Mouse (Mus musculus): ENCODE measurements around the gene Oxld1. TPM values are rescaled to one million over a fixed set of nuclear protein-coding genes. Genes with fewer than 3 reads are reported as not detected.

The Oxld1 gene
- 54.3 and 83.5 TPM in 2 replicates for polyA plus RNA-seq (2015; fragmentation: Nextera tagmentation; extraction: Ambion mirVana)

GRCm38 (mm10) chr11:120457772-120458751 lies at the start of gene Oxld1, which contains the start of gene Ccdc137:
Gene Oxld1 (minus strand): TSS chr11:120458068.
Gene Ccdc137 (plus strand): TSS chr11:120458115.

GRCm38 (mm10) chr11:120491317-120492023 lies 33.6 kb upstream of the Oxld1 start, which contains the start of gene Slc25a10:
Gene Slc25a10 (plus strand): TSS chr11:120491840.

GRCm38 (mm10) chr11:120484265-120484981 lies 26.6 kb upstream of the Oxld1 start, which contains the start of gene Mrpl12:
Gene Mrpl12 (plus strand): TSS chr11:120484613.

GRCm38 (mm10) chr11:120467051-120467735 lies 9.3 kb upstream of the Oxld1 start, which contains the start of gene Arl16:
Gene Arl16 (minus strand): TSS chr11:120467607.

GRCm38 (mm10) chr11:120453306-120453705 lies 4.6 kb downstream of the Oxld1 start, which contains the start of gene Pde6g:
Gene Pde6g (minus strand): TSS chr11:120453500.

GRCm38 (mm10) chr11:120442344-120442743 lies 15.5 kb downstream of the Oxld1 start, which contains the start of gene Tspan10:
Gene Tspan10 (plus strand): TSS chr11:120442644.

GRCm38 (mm10) chr11:120437152-120437856 lies 20.6 kb downstream of the Oxld1 start, which contains the start of gene Nploc4:
Gene Nploc4 (minus strand): TSS chr11:120437708.

Other genes with a start within 250 kb of the Oxld1 start
- 4.2 TPM in 2 replicates for gene Bahcc1, start 225.1 kb downstream of the Oxld1 start, polyA plus RNA-seq (2015; fragmentation: Nextera tagmentation; extraction: Ambion mirVana)
- 924 and 1,111 TPM in 2 replicates for gene Actg1, start 109.5 kb downstream of the Oxld1 start, polyA plus RNA-seq (2015; fragmentation: Nextera tagmentation; extraction: Ambion mirVana)
- 0.49 and 0.69 TPM in 2 replicates for gene Fscn2, start 96.5 kb downstream of the Oxld1 start, polyA plus RNA-seq (2015; fragmentation: Nextera tagmentation; extraction: Ambion mirVana)
- gene Faap100, start 79.3 kb downstream of the Oxld1 start, polyA plus RNA-seq (2015; fragmentation: Nextera tagmentation; extraction: Ambion mirVana), result 15.2 and 21.4 TPM in 2 replicates
- gene Nploc4, start 20.4 kb downstream of the Oxld1 start, polyA plus RNA-seq (2015; fragmentation: Nextera tagmentation; extraction: Ambion mirVana), result 20.4 and 26.7 TPM in 2 replicates
- not detected in 2 replicates for gene Tspan10, start 15.4 kb downstream of the Oxld1 start, polyA plus RNA-seq (2015; fragmentation: Nextera tagmentation; extraction: Ambion mirVana)
- gene Pde6g, start 4.6 kb downstream of the Oxld1 start, polyA plus RNA-seq (2015; fragmentation: Nextera tagmentation; extraction: Ambion mirVana), result not detected in 2 replicates
- 17.7 and 21.3 TPM in 2 replicates for gene Ccdc137, start within 50 bp of the Oxld1 start, polyA plus RNA-seq (2015; fragmentation: Nextera tagmentation; extraction: Ambion mirVana)
- gene Arl16, start 9.5 kb upstream of the Oxld1 start, polyA plus RNA-seq (2015; fragmentation: Nextera tagmentation; extraction: Ambion mirVana), result 38.6 and 47.5 TPM in 2 replicates
- gene Mrpl12, start 26.5 kb upstream of the Oxld1 start, polyA plus RNA-seq (2015; fragmentation: Nextera tagmentation; extraction: Ambion mirVana), result 164 and 216 TPM in 2 replicates
- gene Slc25a10, start 33.8 kb upstream of the Oxld1 start, polyA plus RNA-seq (2015; fragmentation: Nextera tagmentation; extraction: Ambion mirVana), result 37.8 and 83.2 TPM in 2 replicates
- gene Gcgr, start 72.6 kb upstream of the Oxld1 start, polyA plus RNA-seq (2015; fragmentation: Nextera tagmentation; extraction: Ambion mirVana), result 2.4 and 2.5 TPM in 2 replicates
- gene Mcrip1, start 91.7 kb upstream of the Oxld1 start, polyA plus RNA-seq (2015; fragmentation: Nextera tagmentation; extraction: Ambion mirVana), result 173 and 184 TPM in 2 replicates
- gene Ppp1r27, start 93.1 kb upstream of the Oxld1 start, polyA plus RNA-seq (2015; fragmentation: Nextera tagmentation; extraction: Ambion mirVana), result 0.39 and 1.3 TPM in 2 replicates
- gene P4hb, start 115.2 kb upstream of the Oxld1 start, polyA plus RNA-seq (2015; fragmentation: Nextera tagmentation; extraction: Ambion mirVana), result 393 and 466 TPM in 2 replicates
- 318 and 341 TPM in 2 replicates for gene Arhgdia, start 123.6 kb upstream of the Oxld1 start, polyA plus RNA-seq (2015; fragmentation: Nextera tagmentation; extraction: Ambion mirVana)
- gene Alyref, start 140.3 kb upstream of the Oxld1 start, polyA plus RNA-seq (2015; fragmentation: Nextera tagmentation; extraction: Ambion mirVana), result 271 and 273 TPM in 2 replicates
- 152 and 197 TPM in 2 replicates for gene Anapc11, start 140.4 kb upstream of the Oxld1 start, polyA plus RNA-seq (2015; fragmentation: Nextera tagmentation; extraction: Ambion mirVana)
- gene Npb, start 150.4 kb upstream of the Oxld1 start, polyA plus RNA-seq (2015; fragmentation: Nextera tagmentation; extraction: Ambion mirVana), result 1.7 and 3.3 TPM in 2 replicates
- 62.0 and 82.8 TPM in 2 replicates for gene Pcyt2, start 159.9 kb upstream of the Oxld1 start, polyA plus RNA-seq (2015; fragmentation: Nextera tagmentation; extraction: Ambion mirVana)
- gene Sirt7, start 167.2 kb upstream of the Oxld1 start, polyA plus RNA-seq (2015; fragmentation: Nextera tagmentation; extraction: Ambion mirVana), result 33.3 and 62.9 TPM in 2 replicates
- gene Mafg, start 175.5 kb upstream of the Oxld1 start, polyA plus RNA-seq (2015; fragmentation: Nextera tagmentation; extraction: Ambion mirVana), result 18.1 and 19.0 TPM in 2 replicates
- 5.8 and 9.0 TPM in 2 replicates for gene Pycr1, start 185.7 kb upstream of the Oxld1 start, polyA plus RNA-seq (2015; fragmentation: Nextera tagmentation; extraction: Ambion mirVana)
- 0.22 and 0.95 TPM in 2 replicates for gene Myadml2, start 190.1 kb upstream of the Oxld1 start, polyA plus RNA-seq (2015; fragmentation: Nextera tagmentation; extraction: Ambion mirVana)
- gene Notum, start 203.1 kb upstream of the Oxld1 start, polyA plus RNA-seq (2015; fragmentation: Nextera tagmentation; extraction: Ambion mirVana), result 6.2 and 6.7 TPM in 2 replicates
- gene Aspscr1, start 214.9 kb upstream of the Oxld1 start, polyA plus RNA-seq (2015; fragmentation: Nextera tagmentation; extraction: Ambion mirVana), result 103 and 122 TPM in 2 replicates

Data from adrenal gland, postnatal 0 days (tissue).